Mouse (Mus musculus) 3T3-L1 (cell line): ENCODE data around the gene Metap2.

Experiments
- DNase-seq: peaks from one replicate; pipeline ENCODE4 v3.0.0-alpha.2; 2015; ENCODE audit warnings: low read depth, low spot score

Gene Metap2

DNA sequence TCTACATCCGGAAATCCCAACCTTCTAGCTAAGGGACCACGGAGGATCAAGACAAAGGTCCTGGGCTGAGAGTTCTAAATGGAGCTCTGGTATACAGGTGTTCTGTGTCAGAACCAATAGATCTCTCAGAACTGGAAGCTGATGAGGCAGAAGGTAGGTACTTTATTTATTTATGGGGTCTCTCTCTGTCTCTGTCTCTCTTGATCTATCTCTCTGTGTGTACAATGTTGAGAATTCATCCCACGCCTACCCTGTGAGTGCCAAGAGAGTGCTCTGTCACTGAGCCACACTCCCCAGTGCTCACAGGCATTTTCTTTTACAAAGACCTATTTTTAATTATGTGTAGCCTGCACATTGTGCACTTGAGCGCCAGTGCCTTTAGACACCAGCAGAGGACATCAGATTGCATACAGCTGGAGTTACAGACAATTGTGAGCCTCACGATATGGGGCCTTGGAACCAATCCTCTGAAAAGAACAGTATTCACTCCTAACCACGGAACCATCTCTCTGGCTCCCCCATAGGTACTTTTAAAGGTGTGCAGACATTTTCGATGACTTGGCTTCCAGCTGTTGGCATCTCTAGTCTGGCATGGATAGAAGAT lies at the start of gene Metap2:
Gene Metap2 (minus strand): TSS at position 51 of the 604 bp plus-strand sequence.
- DNase-seq = no peak

DNA sequence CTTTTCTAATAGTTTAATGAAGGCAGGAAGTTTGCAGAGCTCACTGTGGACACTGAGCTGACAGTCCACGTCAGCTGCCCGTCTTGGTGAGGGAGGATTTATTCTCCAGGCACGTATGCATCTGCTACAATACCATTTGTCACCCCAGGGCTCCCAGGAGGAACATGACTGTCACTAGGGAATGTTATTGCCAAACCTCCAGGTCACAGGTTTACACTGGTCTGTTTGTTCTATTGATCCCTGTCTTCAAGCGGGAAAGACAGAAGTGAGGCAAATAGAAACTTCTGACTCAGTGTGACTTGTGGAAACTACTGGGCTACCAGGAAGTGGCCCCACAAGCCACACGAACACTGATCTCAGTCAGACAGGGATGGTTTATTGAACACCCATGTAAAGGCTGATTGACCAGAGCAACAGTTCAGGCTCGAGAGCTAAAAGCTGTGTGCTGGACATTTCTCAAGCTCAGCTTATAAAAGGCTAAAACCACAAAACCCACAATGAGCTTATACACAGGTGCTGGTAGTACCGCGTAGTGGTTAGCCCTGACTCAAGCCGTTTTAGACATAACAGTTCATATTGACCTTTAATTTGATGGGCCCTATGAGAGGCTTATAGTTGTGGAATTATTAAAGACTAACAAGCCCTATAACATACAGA lies 49.1 kb upstream of the Metap2 start:
- DNase-seq = peak; percentile 57

DNA sequence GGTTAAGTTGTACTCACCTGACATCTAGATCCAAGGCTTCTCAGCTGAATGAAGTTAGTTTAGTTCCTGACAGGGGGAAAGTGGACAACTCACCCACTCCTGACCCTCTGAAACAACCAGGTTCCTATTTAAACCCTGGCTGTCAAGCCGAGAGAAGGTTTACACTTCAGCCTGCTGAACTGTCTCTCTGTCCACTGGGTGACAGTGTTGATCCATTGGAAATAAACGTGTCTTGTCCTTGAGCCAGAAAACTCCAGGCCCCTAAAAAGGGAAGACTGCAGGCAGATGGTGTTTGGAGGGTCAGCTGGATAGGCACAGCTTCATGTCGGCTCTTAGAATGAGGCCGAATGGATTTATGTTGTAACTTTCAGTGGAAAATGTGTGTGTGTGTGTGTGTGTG lies 48.5 kb upstream of the Metap2 start:
- peak; percentile 54 for DNase-seq

DNA sequence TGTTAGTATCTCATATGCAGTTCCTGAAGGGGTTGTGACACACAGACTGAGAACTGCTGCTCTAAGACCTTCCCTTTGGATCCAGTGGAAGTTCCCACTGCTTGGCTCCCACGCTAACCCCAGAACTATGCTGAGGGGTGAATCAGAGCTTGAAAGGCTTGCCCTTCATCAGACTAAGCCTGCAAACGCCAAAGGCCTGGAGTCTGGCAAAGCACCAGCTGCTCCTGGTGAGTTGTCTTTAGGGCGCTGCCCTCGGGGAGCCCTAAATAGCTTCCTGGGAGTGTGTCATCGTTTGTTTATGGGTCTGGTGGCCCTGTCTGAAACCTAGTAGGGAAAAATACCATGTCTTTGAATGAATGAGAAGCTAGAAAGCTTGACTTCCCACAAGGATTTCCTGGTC lies 47.3 kb upstream of the Metap2 start:
- DNase-seq = peak; percentile 88

DNA sequence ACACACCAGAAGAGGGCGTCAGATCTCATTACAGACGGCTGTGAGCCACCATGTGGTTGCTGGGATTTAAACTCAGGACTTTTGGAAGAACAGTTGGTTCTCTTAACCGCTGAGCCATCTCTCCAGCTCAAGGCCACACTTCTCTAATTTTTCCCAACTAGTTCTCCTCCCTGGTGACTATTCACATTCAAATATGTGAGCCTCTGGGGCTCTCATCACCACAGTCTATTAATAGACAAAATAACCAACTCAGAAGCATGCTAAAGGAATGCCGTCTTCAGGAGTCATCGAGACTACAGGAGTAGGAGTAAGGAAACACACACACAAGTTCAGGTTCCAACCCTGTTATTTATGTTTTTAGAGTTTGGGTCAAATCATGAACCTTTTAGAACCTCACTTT lies 43.4 kb upstream of the Metap2 start:
- peak; percentile 22 for DNase-seq

DNA sequence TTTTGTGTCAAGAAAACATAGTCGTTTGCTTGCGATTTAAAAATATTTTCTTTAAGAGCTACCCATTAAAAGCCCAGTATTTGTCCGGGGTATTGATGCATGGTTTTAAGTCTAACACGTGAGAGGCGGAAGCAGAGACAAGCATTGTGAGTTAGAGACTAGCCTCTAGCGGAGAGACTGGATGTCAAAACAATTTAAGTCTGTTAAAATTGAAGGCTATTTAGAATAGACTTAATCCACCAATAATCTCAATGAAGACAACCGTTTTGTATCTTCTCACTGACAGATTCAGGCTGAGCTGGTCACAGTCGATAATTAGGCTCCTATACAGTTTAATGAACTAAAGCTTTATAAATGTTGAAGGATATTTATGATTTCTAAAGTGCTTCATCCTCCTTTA lies 42.8 kb upstream of the Metap2 start:
- DNase-seq = no peak

DNA sequence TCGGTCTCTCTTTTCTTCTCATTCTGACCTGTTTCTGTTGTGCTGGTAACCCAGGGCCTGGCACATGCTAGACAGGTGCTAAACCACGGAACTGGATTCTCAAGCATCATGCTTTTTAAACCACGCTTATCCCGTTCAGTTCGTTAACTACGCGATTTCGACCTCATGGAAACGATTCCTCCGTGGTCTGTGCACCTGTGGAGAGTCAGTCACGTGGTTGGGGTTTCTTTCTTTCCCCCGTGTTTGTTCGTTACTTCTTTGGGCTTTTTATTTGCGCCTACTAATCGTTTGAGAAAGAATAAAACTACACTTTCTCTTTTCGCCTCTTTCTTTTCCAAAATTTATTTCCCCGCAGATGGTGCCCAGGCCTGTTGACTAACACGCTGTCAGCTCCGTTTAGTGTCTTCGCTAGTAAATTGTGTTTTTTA lies 42.0 kb upstream of the Metap2 start:
- DNase-seq = no peak

DNA sequence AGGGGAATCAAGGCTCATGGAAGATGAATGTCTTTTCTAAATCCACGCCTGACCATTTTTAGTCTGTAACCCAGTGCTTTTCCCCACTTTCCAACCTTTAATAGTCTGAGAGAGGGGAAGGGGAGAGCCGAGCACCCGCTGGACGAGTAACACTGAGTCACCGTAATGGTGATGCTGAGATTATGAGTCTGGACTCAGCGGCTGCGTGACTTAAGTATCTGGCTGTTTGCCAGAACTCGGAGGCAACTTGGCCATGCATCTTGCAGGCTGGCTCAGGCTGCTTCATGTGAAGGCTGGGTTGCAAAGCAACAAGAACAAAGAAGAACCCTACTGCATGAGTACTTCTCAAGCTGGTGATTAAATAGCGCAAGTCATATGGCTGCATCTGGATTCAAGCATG lies 37.1 kb upstream of the Metap2 start:
- DNase-seq = peak; percentile 86

DNA sequence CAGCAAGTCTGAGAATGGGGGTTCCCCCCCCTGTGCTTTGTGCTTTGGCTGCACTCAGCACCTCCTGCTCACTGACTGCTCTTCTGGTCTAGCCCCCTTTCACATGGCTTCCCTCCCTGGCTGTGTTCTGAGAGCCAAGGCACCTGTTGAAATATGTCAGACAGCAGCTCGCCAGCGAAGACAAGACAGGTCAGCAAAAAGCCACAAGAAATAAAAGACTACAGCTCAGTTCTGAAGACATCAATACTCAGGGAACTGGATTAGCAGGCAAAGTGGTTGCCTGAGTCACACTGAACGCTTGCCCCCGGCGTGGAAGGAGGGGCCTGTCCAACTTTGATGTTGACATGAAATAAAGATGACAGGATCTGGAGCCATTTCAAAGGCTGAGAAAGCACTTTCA lies 36.0 kb upstream of the Metap2 start:
- DNase-seq = no peak

DNA sequence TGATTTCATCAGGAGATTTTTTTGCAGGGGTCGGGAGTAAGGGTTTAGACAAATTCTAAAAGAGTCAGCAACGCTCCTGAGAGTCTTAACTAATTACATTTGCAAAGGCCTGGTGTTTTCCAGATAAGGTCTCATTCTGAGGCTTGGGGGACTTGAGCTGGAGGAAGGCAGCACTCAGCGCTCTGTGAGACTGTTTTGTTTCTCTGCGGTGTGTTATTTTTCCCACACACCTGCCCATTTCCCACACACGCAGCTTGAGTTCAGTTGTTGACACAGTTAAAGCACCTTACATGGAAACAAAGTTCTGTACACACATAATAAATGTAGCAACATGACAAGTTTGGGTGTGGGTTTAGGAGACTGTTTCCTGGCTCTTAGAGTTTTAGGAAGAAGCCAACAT lies 35.1 kb upstream of the Metap2 start:
- DNase-seq = no peak

DNA sequence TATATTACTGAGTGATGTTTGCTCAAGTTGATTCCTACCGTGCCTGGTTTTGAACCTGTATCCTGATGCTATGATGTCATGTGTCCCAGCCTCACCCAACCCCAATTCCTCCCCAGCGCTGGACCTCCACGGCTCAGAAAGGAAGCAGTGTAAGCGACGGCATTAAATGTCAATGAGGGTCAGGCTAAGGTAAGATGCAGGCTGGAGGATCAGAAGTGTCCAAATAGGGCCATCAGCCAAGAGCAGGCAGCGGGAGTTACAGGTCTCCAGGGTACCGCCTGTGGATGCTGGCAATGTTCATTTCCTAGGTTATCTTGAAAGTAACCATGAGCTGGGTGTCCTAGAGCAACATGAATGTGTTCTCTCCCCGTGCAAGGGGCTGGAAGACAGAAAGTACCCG lies 34.5 kb upstream of the Metap2 start:
- DNase-seq = no peak

DNA sequence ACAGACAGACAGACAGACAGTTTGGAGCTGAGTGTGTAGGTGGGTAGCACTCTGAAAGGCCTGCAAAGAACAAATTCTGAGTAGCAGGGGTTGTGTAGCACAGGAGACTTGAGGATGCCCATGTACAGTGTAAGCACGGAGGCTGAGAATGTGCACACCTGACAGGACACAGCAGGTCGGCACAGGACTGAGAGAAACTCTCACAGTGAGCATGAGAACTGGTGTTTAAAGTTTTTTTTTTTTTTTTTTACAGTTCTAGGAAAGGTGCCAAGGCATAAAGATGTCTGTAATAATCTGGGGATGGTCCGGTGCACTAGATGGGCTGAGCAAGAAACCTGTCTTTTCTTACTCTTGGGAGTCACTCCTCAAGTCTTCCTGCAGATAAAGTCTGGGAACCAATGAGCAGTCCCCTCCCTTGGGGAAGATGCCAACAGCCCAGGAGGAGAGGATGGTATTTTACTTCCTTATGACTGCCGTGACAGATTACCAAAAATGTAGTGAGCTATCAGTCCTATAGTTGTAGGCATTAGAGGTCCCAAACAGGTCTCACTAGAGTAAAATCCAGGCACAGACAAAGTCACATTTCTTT lies 33.4 kb upstream of the Metap2 start:
- no peak for DNase-seq

DNA sequence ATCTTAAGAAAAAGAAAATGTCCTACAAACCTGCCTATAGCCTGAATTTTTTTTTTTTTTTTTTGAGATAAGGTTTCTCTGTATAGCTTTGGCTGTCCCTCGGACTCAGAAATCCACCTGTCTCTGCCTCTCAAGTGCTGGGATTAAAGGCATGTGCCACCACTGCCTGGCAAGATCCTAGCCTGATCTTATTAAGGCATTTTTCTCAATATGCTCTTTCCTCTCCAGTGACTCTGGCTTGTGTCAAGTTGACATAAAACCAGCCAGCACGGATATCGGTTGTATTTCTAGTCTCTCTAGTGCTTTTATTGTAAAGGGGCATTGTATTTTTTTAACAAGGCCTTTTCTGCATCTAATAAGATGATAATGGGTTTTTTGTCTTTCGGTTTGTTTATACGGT lies 27.8 kb upstream of the Metap2 start:
- DNase-seq = no peak

DNA sequence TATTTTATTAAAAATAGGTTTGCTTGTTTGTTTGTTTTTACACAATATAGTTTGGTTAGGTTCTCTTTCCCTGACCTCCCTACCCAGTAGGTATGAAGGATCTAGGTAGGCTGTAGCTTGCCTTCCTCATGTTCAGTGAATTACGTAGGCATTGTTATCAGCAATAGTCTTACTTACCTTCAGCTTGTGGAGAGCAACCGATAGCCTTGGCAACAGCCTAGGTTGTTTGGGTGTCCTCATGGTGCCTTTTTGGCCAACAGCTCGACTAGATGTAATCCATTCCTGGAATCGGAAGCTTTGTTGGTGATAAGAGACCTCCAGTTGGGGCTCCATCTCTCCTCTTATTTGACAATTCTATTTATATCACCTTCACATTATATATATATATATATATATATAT lies 24.3 kb upstream of the Metap2 start:
- DNase-seq = no peak

DNA sequence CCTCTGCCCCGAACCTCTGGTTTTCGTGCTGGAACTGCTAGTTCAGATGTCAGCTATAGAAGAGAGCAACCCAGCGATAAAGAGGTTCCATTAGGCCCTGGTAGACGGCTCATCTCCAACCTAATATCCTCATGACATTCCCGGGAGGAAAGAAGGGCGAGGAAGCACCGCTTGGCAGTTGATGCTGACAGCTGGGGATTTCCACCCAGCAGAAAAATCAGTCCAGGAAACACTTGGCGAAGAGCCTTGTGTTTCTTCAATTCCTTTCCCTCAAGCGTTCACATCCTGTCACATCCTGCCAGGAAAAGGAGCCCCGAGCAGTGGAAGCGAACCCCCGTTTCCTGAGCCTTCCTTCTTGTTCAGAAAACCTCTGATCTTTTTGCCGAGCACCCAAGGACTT lies 22.3 kb upstream of the Metap2 start:
- DNase-seq = peak; percentile 66

DNA sequence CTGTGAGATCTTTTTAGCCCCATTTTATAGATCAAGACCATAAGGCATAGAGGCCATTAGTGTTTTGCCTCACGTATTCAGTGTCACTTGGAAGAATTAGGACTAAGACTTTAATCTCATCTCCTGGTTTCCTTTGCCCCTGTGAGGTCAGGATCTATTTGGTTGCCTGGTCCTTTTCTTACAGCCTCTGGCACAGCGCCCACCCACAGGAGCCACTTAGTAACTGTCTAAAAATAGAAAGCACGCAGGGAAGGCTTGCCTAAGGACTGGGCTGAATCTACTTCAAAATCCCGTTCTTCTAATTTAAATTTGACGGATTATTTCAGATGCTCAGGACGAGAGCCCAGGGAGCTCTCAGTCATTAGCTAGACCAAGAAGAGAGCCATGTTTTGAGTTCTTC lies 21.8 kb upstream of the Metap2 start:
- peak; percentile 47 for DNase-seq

DNA sequence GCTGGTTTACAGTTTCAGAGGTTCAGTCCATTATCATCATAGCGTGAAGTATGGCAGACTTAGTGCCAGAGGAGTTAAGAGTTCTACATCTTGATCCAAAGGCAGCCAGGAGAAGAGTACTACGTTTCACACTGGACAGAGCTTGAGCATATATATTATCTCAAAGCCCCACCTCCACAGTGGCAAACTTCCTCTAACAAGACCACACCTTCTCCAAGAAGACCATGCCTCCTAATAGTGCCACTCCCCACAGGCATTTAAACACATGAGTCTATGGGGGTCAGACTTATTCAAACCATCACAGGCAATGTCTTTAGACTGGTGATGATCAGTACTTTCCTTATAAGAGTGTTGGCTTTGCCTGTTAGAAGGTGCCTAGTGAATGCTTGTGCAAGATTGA lies 21.2 kb upstream of the Metap2 start:
- no peak for DNase-seq

DNA sequence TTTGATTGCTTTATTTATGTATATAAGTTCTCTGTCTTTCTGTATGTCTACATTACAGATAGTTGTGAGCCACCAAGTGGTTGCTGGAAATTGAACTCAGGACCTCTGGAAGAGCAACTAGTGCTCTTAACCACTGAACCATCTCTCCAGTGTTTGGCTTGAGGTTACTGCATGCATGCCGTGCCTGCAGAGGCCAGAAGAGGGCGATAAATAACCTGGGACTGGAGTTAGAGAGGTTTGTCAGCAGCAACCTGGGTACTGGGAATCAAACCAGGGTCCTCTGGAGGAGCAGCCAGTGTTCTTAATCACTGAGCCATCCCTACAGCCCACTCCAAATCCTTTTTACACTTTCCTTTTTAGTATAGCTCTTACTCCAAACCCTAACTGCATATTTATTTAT lies 19.9 kb upstream of the Metap2 start:
- DNase-seq = no peak

DNA sequence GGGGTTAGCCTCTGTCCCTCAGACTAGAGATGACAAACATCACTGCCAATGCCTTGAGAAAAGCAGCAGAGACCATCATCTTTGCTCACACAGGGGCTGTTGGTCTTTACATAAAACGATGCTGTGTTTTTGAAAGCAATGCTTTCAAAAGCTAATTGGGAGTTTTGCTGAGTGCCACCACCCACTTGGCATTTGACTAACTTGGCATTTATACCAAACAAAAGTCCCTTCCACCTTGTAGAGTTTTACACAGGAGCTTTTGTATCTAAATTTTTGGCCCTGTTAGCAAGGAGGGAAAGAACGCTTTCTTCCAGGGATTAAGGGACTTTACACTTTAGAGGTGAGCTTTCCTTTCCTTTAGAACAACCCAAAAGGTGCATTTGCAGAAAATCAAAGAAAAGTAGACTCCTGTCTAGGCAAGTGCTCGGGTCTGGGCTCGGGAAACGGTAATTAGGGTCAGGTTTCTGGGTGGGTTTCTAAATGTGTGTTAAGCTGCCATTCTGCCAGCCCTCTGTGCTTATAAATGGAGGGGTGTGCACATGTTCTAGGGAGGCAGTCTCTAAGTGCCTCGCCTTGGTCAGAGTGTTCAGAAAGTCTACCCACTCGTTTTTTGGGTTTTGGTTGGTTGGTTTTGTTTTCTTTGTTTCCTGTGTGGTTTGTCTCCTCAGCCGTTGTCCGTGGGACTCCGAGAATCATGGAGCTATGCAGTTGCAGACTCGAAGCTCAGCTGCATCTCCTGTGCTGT lies 18.8 kb upstream of the Metap2 start:
- DNase-seq = no peak

DNA sequence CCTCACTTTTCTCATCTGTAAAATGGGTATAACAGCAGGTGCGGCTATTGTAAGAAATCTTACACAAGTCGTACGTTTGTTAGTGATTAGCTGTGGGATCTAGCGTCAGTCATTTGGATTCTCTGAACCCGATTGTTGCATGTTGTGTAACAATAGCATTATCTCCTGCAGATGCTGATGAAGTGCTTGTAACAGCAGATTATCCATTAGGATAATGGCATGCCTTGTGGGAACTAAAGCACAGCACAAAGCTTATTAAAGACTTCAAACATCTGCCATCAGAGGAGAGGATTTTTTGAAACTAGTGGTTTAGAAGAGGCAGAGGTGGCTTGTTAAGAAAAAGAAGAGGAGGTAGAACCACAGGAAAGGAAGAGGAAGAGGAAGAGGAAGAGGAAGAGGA lies 16.6 kb upstream of the Metap2 start:
- DNase-seq = no peak

DNA sequence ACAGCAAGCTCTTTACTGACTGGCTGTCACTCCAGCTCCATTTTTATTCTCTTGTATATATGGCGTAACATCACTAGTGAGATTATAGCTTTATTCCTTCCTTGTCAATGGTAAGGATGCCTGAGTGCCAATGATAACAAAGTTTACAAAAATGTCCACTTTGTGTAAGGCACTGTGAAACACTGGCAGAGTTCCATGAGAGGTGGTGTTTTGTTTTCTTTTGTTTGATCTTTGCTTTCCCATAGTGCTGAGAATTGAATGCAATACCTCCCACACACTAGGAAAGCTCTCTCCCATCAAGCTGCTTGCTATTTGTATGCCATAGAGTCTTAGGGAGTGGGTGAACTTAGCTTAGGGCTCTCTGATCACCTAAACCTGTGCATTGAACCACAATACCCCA lies 16.0 kb upstream of the Metap2 start:
- DNase-seq = no peak

DNA sequence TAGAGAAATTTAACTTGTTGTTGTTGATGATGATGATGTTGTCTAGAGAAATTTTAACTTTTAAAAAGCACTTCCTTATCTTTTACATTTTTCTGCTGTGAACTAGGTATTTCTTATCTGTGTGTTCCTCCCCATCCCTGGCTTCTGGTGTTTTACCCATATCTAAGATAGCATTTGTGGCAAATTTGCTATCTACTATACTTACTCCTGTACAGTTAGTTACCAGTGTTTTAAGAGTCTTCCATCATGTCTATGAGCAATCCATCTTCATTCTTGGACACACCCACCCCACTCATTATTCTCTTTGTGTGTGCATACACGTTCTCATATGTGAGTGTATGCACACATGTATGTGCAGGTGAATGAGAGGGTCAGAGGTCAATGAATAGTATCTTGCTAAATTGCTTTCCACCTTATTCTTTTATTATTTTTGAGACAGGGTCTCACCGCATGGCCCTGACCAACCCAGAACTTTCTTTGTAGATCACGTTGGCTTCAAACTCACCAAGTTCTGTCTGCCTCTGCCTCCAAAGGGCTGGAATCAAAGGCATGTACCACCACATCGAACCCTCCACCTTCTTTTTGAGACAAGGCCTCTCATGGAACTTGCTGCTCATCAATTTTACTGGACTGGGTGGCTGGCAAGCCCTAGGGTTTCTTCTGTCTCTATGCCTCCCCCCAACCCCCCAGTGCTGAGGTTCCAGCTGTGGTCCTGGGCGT lies 15.4 kb upstream of the Metap2 start:
- DNase-seq = no peak
